Mouse (Mus musculus) hindbrain, embryonic 14.5 days (tissue): ENCODE measurements at regions not wholly inside any gene's neighbourhood (a gene's known extent, or its start where the extent isn't known, plus 50 kb on each side); places are given as distances from the start of the nearest gene placed in this dataset.
"Not testable (repeated sequence)": the region's sequence is repeated elsewhere in the genome, so short reads cannot be mapped to it uniquely, and the experiment has no call there.

ENCODE experiments used
- ATAC-seq: fragments of 200-750 bp; cut with Nextera tagmentation; 2 replicates; pipeline ENCODE4 v1.8.0; 2017; ENCODE audit warnings: moderate number of reproducible peaks, mild to moderate bottlenecking, moderate TSS enrichment, moderate library complexity; ENCODE audit not compliant: low FRiP score
- DNase-seq: peaks from one replicate; pipeline ENCODE4 v3.0.0-alpha.2; 2015; ENCODE audit warnings: low spot score
- H3K27ac ChIP-seq: fragments of 300-500 bp; sonication (generic); 2 replicates; pipeline ENCODE4 v1.5.1; 2014; ENCODE audit warnings: mild to moderate bottlenecking, moderate library complexity
- H3K27me3 ChIP-seq: fragments of 300-500 bp; sonication (generic); 2 replicates; pipeline ENCODE4 v1.6.1; 2014; ENCODE audit warnings: mild to moderate bottlenecking, low read length, mixed read lengths; ENCODE audit not compliant: control insufficient read depth, insufficient read depth
- H3K36me3 ChIP-seq: fragments of 300-500 bp; sonication (generic); replicated peaks from 2 replicates; pipeline ENCODE4 v1.6.1; 2014; ENCODE audit not compliant: control insufficient read depth, insufficient read depth
- H3K4me1 ChIP-seq: fragments of 300-500 bp; sonication (generic); replicated peaks from 2 replicates; pipeline ENCODE4 v1.6.1; 2014; ENCODE audit warnings: antibody characterized with exemption, low read length, mixed read lengths; ENCODE audit not compliant: control insufficient read depth, insufficient read depth
- H3K4me2 ChIP-seq: fragments of 300-500 bp; sonication (generic); replicated peaks from 2 replicates; pipeline ENCODE4 v1.6.1; 2014; ENCODE audit warnings: mild to moderate bottlenecking, moderate library complexity
- H3K4me3 ChIP-seq: fragments of 300-500 bp; sonication (generic); replicated peaks from 2 replicates; pipeline ENCODE4 v1.5.1; 2014; ENCODE audit warnings: mild to moderate bottlenecking, low read length
- H3K9ac ChIP-seq: fragments of 300-500 bp; sonication (generic); 2 replicates; pipeline ENCODE4 v1.6.1; 2014
- H3K9me3 ChIP-seq: fragments of 300-500 bp; sonication (generic); 2 replicates; pipeline ENCODE4 v1.6.1; 2016; ENCODE audit warnings: low read length; ENCODE audit not compliant: control insufficient read depth
- WGBS: fragments of 180-500 bp; shearing (Covaris S2); extraction: QIAGEN DNeasy Blood & Tissue Kit; methylation state at CpG from one replicate; pipeline ENCODE4 v1.1.7; 2014; 5-methylcytosine and 5-hydroxymethylcytosine counted together

- H3K9ac ChIP-seq = no peak overlapping the region
- H3K27me3 ChIP-seq = no peaks in the 10 kb centered on the region
- H3K4me3 ChIP-seq = no peak overlapping the region
- DNase-seq (no peak), ATAC-seq (no peak)
- no peak overlapping the region for H3K4me2 ChIP-seq
- WGBS = 82% methylated on average over 8 of the region's 8 CpGs
- no peaks in the 10 kb centered on the region for H3K9me3 ChIP-seq
- no peaks in the 10 kb centered on the region for H3K36me3 ChIP-seq
- H3K4me1 ChIP-seq = no peaks in the 10 kb centered on the region
- no peak overlapping the region for H3K27ac ChIP-seq
Observed at GRCm38 (mm10) chr10:8116821-8117220, 160.8 kb upstream of the Tab2 start.

DNA sequence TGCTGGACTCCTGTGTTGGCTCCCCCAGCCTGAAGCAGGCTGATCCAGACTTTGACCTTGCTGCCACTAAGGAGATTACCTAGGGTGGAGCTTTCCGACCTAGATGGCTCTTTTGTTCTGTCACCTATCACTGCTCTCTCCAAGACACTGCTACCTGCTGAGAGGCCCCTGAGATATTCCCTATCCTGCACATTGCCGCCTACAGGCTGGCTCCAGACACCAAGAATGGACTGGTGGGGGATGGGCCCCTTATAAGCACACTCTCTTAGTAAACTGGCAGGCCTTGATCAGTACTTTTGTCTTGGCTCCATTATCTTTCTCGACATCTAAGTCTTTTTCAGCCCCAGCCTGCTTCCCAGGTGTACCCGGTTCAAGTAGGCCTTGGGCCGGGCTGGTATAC lies 158.9 kb upstream of the Tab2 start:
- H3K4me2 ChIP-seq, ATAC-seq, H3K27ac ChIP-seq, DNase-seq, H3K9ac ChIP-seq, H3K27me3 ChIP-seq, H3K36me3 ChIP-seq, H3K4me3 ChIP-seq, H3K4me1 ChIP-seq, H3K9me3 ChIP-seq: not testable (repeated sequence)
- 66% methylated on average over 5 of the region's 5 CpGs for WGBS

DNA sequence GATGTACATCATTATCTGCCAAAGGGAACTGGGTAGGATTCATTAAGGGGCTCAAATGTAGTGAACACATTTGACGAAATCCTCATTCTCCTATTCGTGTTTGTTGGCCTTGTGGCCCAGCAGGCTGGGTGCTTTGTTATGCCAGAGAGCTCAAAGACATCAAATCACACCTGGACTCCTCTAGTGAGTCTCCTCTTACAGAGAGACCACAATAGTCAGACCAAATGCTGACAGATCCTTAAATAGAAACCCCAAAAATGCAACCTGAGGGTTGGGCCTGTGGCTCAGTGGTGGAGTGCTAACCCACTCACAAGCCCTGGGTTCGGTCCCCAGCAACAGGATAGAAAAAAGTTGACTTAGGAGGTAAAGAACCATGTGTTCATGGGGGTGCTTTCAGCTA lies 158.5 kb upstream of the Tab2 start:
- H3K9me3 ChIP-seq = no peaks in the 10 kb centered on the region
- no peaks in the 10 kb centered on the region for H3K27me3 ChIP-seq
- no peak overlapping the region for H3K9ac ChIP-seq
- DNase-seq = no peak
- H3K27ac ChIP-seq = no peak overlapping the region
- ATAC-seq = no peak
- H3K4me3 ChIP-seq = no peak overlapping the region
- no peak overlapping the region for H3K4me2 ChIP-seq
- no peaks in the 10 kb centered on the region for H3K4me1 ChIP-seq
- 64% methylated on average over 3 of the region's 3 CpGs for WGBS
- no peaks in the 10 kb centered on the region for H3K36me3 ChIP-seq

GRCm38 (mm10) chr10:8100489-8100888 lies 144.5 kb upstream of the Tab2 start:
- H3K4me1 ChIP-seq = no peaks in the 10 kb centered on the region

DNA sequence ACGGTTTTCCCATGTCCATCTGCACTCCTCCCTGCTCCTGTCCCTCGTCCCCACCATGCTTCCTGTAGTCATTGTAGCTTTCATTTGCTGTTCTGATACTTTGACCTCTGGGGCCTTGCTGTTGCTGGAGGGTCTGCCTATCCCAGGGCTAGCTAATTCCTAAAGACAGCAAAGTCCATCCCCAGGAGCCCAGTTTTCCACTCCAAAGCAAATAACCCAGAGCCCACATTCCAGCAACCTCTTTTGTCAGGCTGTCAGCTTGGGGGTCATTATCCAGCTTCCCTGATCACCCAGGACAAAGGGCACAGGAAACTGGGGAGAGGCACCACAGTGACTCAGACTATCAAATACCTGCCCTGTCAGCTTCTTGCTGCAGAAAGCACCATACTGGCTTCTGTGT lies 139.9 kb upstream of the Tab2 start:
- ATAC-seq (no peak), DNase-seq (no peak)
- 22% methylated on average over 2 of the region's 2 CpGs for WGBS
- Histone ChIP-seq H3K27ac (no peak overlapping the region), H3K36me3 (no peaks in the 10 kb centered on the region), H3K4me1 (0 out of 2 replicates have a peak, but pooled peaks cover 4% of the 10 kb centered on the region), H3K4me3 (no peak overlapping the region), H3K4me2 (no peak overlapping the region), H3K27me3 (no peaks in the 10 kb centered on the region), H3K9ac (no peak overlapping the region), H3K9me3 (no peaks in the 10 kb centered on the region)

More at GRCm38 (mm10) chr10:8100489-8100888, 144.5 kb upstream of the Tab2 start:
- H3K4me3 ChIP-seq = no peak overlapping the region
- DNase-seq (no peak), ATAC-seq (no peak)
- no peak overlapping the region for H3K4me2 ChIP-seq
- peaks cover 11% of the 10 kb centered on the region for H3K9me3 ChIP-seq
- H3K9ac ChIP-seq = no peak overlapping the region
- H3K36me3 ChIP-seq = no peaks in the 10 kb centered on the region
- H3K27me3 ChIP-seq = no peaks in the 10 kb centered on the region
- H3K27ac ChIP-seq = no peak overlapping the region
- 94% methylated on average over 6 of the region's 6 CpGs for WGBS

DNA sequence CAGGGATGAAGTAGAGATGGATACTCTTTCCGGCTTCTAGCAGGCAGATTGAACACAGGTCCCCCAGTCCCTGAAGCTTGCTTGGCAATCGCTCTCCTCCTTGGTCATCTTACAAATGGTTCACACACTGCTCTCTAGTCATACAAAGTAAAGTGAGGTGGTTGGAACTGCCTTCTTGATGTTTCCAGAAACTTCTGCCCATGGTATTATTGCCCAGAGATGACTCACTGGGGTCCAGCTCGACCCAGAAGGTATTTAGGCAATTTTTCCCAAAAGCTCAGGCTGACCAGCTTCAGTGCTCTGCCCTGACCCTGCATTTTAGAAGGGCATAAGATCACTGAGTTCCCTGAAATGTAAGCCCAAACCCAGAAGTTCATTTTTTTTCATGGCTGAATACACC lies 139.2 kb upstream of the Tab2 start:
- 85% methylated on average over 3 of the region's 3 CpGs for WGBS
- Histone ChIP-seq H3K4me1 (0 out of 2 replicates have a peak, but pooled peaks cover 4% of the 10 kb centered on the region), H3K4me2 (no peak overlapping the region), H3K27me3 (no peaks in the 10 kb centered on the region), H3K36me3 (no peaks in the 10 kb centered on the region), H3K9me3 (no peaks in the 10 kb centered on the region), H3K27ac (no peak overlapping the region), H3K9ac (no peak overlapping the region), H3K4me3 (no peak overlapping the region)
- DNase-seq = no peak
- no peak for ATAC-seq

DNA sequence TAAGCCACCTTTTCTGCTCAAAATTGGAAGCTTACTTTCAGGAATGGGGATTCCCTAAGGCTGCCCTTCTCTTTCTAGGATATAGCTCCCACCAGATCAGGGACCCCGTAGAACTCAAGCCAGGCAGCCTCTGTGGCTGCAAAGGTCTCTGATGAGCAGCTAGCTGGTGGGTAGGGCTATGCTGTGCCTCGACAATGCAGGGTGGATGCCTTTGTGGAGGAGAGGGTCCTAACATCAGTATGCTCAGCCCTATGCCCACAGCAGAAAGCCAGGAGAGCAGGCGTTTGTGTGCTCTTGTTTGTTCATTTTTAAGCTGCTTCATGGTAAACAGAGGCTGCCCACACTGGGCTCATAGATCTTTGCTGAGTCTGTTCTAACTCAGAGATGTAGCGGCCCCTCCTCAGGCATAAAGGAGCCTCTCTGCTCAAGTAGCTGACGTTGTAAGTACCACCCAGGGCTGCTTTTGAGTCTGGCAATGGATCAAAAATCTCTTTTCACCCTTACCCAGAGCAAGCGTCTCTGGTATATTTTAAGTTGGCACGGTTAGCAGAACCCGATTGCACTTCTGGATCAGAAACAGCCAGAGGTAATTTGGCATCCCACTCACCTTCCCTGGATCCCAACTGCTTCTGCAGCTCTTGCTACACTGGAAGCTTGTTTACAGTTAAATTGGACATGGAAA lies 136.0 kb upstream of the Tab2 start:
- Histone ChIP-seq H3K4me1 (peaks cover 11% of the 10 kb centered on the region; the same call in 1 of the 2 replicates), H3K27ac (no peak overlapping the region), H3K4me3 (no peak overlapping the region), H3K4me2 (no peak overlapping the region), H3K36me3 (no peaks in the 10 kb centered on the region), H3K27me3 (no peaks in the 10 kb centered on the region), H3K9ac (no peak overlapping the region), H3K9me3 (no peaks in the 10 kb centered on the region)
- WGBS = 52% methylated on average over 8 of the region's 8 CpGs
- ATAC-seq (no peak), DNase-seq (no peak)

- H3K27ac ChIP-seq = no peak overlapping the region
- ATAC-seq (peak; percentile 78; the same call in 1 of the 2 replicates), DNase-seq (peak; percentile 52)
- 6% methylated on average over 9 of the region's 9 CpGs for WGBS
- no peaks in the 10 kb centered on the region for H3K9me3 ChIP-seq
- no peak overlapping the region for H3K9ac ChIP-seq
- H3K27me3 ChIP-seq = no peaks in the 10 kb centered on the region
- H3K36me3 ChIP-seq = no peaks in the 10 kb centered on the region
- no peak overlapping the region for H3K4me3 ChIP-seq
- H3K4me2 ChIP-seq = no peak overlapping the region
- H3K4me1 ChIP-seq = peaks cover 11% of the 10 kb centered on the region; the same call in 1 of the 2 replicates
Observed at GRCm38 (mm10) chr10:8089296-8089695, 133.3 kb upstream of the Tab2 start.

- no peaks in the 10 kb centered on the region for H3K27me3 ChIP-seq
- WGBS = 55% methylated on average over 3 of the region's 3 CpGs
- ATAC-seq (no peak), DNase-seq (no peak)
- H3K9me3 ChIP-seq = no peaks in the 10 kb centered on the region
- H3K36me3 ChIP-seq = no peaks in the 10 kb centered on the region
- no peak overlapping the region for H3K4me2 ChIP-seq
- H3K27ac ChIP-seq = no peak overlapping the region
- H3K4me1 ChIP-seq = peaks cover 11% of the 10 kb centered on the region; the same call in 1 of the 2 replicates
- no peak overlapping the region for H3K9ac ChIP-seq
- no peak overlapping the region for H3K4me3 ChIP-seq
Observed at GRCm38 (mm10) chr10:8088737-8089136, 132.7 kb upstream of the Tab2 start.

DNA sequence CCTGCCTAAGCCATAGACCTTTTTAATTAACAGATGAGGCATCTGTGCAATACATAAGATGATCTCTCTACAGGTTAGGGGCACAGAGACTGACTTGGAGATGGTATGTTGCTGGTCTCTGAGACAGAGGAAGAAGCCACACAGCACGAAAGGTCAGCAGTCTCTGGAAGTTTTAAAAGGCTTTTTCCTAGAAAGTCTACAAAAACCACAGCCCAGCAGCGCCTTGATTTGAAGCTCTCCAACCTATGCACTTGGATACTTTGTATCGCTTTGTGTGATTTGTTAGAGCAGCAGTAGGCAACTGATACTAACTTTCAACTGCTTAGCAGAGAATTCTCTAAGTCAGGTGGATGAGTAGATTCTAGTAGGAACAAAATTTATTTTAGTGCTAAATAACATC lies 132.3 kb upstream of the Tab2 start:
- ATAC-seq (no peak), DNase-seq (no peak)
- Histone ChIP-seq H3K4me2 (no peak overlapping the region), H3K4me3 (no peak overlapping the region), H3K9ac (no peak overlapping the region), H3K9me3 (no peaks in the 10 kb centered on the region), H3K27me3 (no peaks in the 10 kb centered on the region), H3K4me1 (peaks cover 11% of the 10 kb centered on the region; the same call in 1 of the 2 replicates), H3K27ac (no peak overlapping the region), H3K36me3 (no peaks in the 10 kb centered on the region)
- 94% methylated on average over 3 of the region's 3 CpGs for WGBS
